Mouse (Mus musculus): ENCODE results near the gene Olfr373. TPM values are rescaled to one million over a fixed set of nuclear protein-coding genes. Genes with fewer than 3 reads are reported as not detected.
"Not testable (repeated sequence)": the region's sequence is repeated elsewhere in the genome, so short reads cannot be mapped to it uniquely, and the experiment has no call there.

Olfr373 gene
- polyA plus RNA-seq (2014; fragmentation: Nextera tagmentation; extraction: Ambion mirVana) = not detected in 2 replicates

- H3K9ac ChIP-seq (ENCODE audit: low read depth, low read length); ATAC-seq (replicated peaks; ENCODE audit: insufficient number of reproducible peaks, low FRiP score, low TSS enrichment); H3K27me3 ChIP-seq (ENCODE audit: control insufficient read depth, insufficient read depth, low read length); H3K4me3 ChIP-seq (ENCODE audit: low read depth, low read length); H3K27ac ChIP-seq (ENCODE audit: low read depth, low read length); H3K36me3 ChIP-seq (ENCODE audit: control insufficient read depth, insufficient read depth, low read length); H3K4me2 ChIP-seq; H3K4me1 ChIP-seq (ENCODE audit: control insufficient read depth, insufficient read depth, low read length); H3K9me3 ChIP-seq (replicated peaks; ENCODE audit: control insufficient read depth, low read length): not testable (repeated sequence)
Measured at GRCm38 (mm10) chr8:72082877-72083276, at the start of gene Olfr373. Gene Olfr373, plus strand, starts transcription at chr8:72083177.

DNA sequence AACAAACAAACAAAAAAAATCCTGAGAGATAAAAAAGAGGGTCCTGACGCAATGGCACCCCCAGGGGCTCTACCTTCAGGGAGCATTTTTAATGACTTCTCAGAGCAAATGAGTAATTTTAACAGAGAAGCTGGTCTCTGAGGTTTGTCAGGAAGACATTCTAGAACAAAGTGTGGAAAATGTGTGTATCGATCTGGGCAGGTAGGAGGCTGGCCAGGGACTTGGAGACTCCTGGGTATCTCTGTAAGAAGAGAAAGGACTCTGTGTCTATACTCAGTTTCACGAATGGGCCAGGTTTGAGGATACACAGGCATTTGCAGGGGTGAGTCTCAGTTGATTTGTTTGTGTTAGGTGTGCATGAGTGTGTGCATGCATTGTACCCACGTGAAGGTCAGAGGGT, 42.1 kb upstream of the Olfr373 start, which contains the start of gene Olfr372:
TSS of gene Olfr372 (plus strand) at position 301 of the 400 bp plus-strand sequence.
- WGBS (ENCODE audit: insufficient replicate concordance) = 56% methylated on average over 4 of the region's 4 CpGs
- ATAC-seq (replicated peaks; ENCODE audit: insufficient number of reproducible peaks, low FRiP score, low TSS enrichment); H3K4me2 ChIP-seq; H3K9ac ChIP-seq (ENCODE audit: low read depth, low read length); H3K4me3 ChIP-seq (ENCODE audit: low read depth, low read length); H3K27me3 ChIP-seq (ENCODE audit: control insufficient read depth, insufficient read depth, low read length); H3K27ac ChIP-seq (ENCODE audit: low read depth, low read length); H3K36me3 ChIP-seq (ENCODE audit: control insufficient read depth, insufficient read depth, low read length); H3K9me3 ChIP-seq (replicated peaks; ENCODE audit: control insufficient read depth, low read length); H3K4me1 ChIP-seq (ENCODE audit: control insufficient read depth, insufficient read depth, low read length): not testable (repeated sequence)

GRCm38 (mm10) chr8:72042493-72042892, 40.5 kb upstream of the Olfr373 start:
- Histone ChIP-seq H3K27me3 (ENCODE audit: control insufficient read depth, insufficient read depth, low read length) (no peaks in the 10 kb centered on the region), H3K4me1 (ENCODE audit: control insufficient read depth, insufficient read depth, low read length) (no peaks in the 10 kb centered on the region), H3K4me3 (ENCODE audit: low read depth, low read length) (no peak overlapping the region), H3K9me3 (replicated peaks; ENCODE audit: control insufficient read depth, low read length) (no peaks in the 10 kb centered on the region), H3K9ac (ENCODE audit: low read depth, low read length) (no peak overlapping the region), H3K4me2 (no peak overlapping the region), H3K27ac (ENCODE audit: low read depth, low read length) (no peak overlapping the region), H3K36me3 (ENCODE audit: control insufficient read depth, insufficient read depth, low read length) (no peaks in the 10 kb centered on the region)
- WGBS (ENCODE audit: insufficient replicate concordance) = 55% methylated on average over 1 of the region's 1 CpGs
- ATAC-seq (replicated peaks; ENCODE audit: insufficient number of reproducible peaks, low FRiP score, low TSS enrichment) = no peak

DNA sequence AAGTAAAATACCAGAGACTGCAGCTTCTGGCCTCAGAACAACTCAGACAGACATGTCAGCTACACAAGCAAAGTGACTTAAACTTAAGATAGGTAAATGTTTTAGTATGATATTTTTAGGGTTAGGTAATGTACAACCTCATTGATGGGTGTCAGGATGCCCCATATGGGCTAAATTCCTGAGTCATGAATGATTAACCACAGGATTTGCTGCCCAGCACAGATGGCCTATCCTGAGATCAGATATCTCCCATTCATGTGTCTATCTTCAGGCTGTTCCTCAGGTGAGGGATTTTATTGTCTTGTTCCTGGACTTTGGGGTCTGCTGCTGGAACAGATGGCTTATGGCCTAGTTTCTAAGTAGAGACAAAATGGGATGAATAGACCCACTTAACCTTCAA, 28.3 kb upstream of the Olfr373 start:
- H3K27me3 ChIP-seq (ENCODE audit: control insufficient read depth, insufficient read depth, low read length); H3K4me2 ChIP-seq; ATAC-seq (replicated peaks; ENCODE audit: insufficient number of reproducible peaks, low FRiP score, low TSS enrichment); H3K27ac ChIP-seq (ENCODE audit: low read depth, low read length); H3K9ac ChIP-seq (ENCODE audit: low read depth, low read length); H3K9me3 ChIP-seq (replicated peaks; ENCODE audit: control insufficient read depth, low read length); H3K4me3 ChIP-seq (ENCODE audit: low read depth, low read length); H3K4me1 ChIP-seq (ENCODE audit: control insufficient read depth, insufficient read depth, low read length); H3K36me3 ChIP-seq (ENCODE audit: control insufficient read depth, insufficient read depth, low read length): not testable (repeated sequence)

DNA sequence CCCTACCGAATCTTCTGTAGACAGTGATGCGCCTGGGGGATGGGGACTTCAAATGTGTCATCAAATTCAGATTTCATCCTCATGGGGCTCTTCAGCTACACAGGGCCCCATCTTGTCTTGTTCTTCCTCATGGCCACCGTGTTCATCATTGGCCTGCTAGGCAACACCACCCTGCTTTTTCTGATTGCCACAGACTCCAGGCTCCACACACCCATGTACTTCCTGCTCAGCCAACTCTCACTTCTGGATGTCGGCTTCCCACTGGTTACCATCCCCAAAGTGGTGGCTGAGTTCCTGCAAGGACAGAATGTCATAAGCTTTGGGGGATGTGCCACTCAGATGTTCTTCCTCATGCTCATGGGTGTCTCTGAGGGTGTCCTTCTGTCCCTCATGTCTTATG, 25.3 kb upstream of the Olfr373 start:
- H3K27me3 ChIP-seq (ENCODE audit: control insufficient read depth, insufficient read depth, low read length); H3K36me3 ChIP-seq (ENCODE audit: control insufficient read depth, insufficient read depth, low read length); H3K4me1 ChIP-seq (ENCODE audit: control insufficient read depth, insufficient read depth, low read length); H3K4me2 ChIP-seq; H3K9me3 ChIP-seq (replicated peaks; ENCODE audit: control insufficient read depth, low read length); H3K9ac ChIP-seq (ENCODE audit: low read depth, low read length); H3K4me3 ChIP-seq (ENCODE audit: low read depth, low read length); H3K27ac ChIP-seq (ENCODE audit: low read depth, low read length); ATAC-seq (replicated peaks; ENCODE audit: insufficient number of reproducible peaks, low FRiP score, low TSS enrichment): not testable (repeated sequence)
- WGBS (ENCODE audit: insufficient replicate concordance) = 86% methylated on average over 3 of the region's 4 CpGs

DNA sequence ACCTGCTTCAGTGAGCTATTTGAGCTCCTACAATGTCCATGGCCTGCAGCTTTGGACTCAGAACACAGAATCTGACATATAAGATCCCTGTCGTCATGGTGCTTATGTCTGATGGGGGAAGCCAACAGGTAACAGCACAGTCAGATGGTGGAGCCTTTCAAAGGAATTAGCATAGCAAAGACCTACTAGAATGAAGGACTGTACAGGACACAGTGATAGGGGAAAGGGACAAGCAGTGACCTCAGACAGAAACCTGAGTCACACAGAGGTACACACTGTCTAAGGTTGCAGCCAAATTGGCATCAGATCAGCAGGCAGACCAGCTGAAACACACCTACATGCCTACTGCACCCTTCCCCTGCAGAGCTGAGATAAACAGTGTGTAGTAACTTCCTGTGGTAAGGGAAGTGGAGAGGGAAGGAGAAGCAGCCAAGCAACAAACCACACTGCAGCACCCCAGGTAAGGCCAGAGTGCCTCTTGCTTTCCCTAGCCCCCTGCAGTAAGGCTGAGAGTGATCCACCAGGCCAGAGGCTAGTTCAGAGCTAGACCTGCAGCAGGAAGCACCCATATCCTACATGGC, 16.1 kb upstream of the Olfr373 start:
- H3K27me3 ChIP-seq (ENCODE audit: control insufficient read depth, insufficient read depth, low read length); H3K4me2 ChIP-seq; H3K4me3 ChIP-seq (ENCODE audit: low read depth, low read length); H3K36me3 ChIP-seq (ENCODE audit: control insufficient read depth, insufficient read depth, low read length); ATAC-seq (replicated peaks; ENCODE audit: insufficient number of reproducible peaks, low FRiP score, low TSS enrichment); H3K9ac ChIP-seq (ENCODE audit: low read depth, low read length); H3K4me1 ChIP-seq (ENCODE audit: control insufficient read depth, insufficient read depth, low read length); H3K27ac ChIP-seq (ENCODE audit: low read depth, low read length); H3K9me3 ChIP-seq (replicated peaks; ENCODE audit: control insufficient read depth, low read length): not testable (repeated sequence)
- 80% methylated on average over 1 of the region's 1 CpGs for WGBS (ENCODE audit: insufficient replicate concordance)

- no peaks in the 10 kb centered on the region for H3K27me3 ChIP-seq (ENCODE audit: control insufficient read depth, insufficient read depth, low read length)
- no peaks in the 10 kb centered on the region for H3K9me3 ChIP-seq (replicated peaks; ENCODE audit: control insufficient read depth, low read length)
- no peak overlapping the region for H3K4me2 ChIP-seq
- H3K4me3 ChIP-seq (ENCODE audit: low read depth, low read length) = no peak overlapping the region
- H3K9ac ChIP-seq (ENCODE audit: low read depth, low read length) = no peak overlapping the region
- H3K36me3 ChIP-seq (ENCODE audit: control insufficient read depth, insufficient read depth, low read length) = no peaks in the 10 kb centered on the region
- no peak for ATAC-seq (replicated peaks; ENCODE audit: insufficient number of reproducible peaks, low FRiP score, low TSS enrichment)
- no peaks in the 10 kb centered on the region for H3K4me1 ChIP-seq (ENCODE audit: control insufficient read depth, insufficient read depth, low read length)
- 68% methylated on average over 5 of the region's 5 CpGs for WGBS (ENCODE audit: insufficient replicate concordance)
- no peak overlapping the region for H3K27ac ChIP-seq (ENCODE audit: low read depth, low read length)
Measured at GRCm38 (mm10) chr8:72084744-72085143, 1.8 kb downstream of the Olfr373 start.

DNA sequence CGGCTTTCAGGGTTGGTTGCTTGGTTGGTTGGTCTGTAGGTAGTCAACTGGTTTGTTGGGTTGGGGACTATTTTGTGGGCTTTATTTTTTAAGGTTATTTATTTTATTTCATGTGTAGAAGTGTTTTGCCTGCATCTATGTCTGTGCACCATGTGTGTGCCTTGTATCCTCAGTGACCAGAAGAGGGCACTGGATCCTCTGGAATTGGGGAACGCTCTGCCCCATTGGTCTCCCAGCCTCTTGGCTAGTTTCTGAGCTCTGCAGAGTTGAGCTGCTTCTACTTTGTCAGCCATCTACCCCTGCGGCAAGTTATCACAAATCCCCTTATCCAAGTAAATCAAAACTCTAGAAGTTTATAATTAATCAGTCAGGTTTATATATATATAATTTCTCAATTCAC, 4.6 kb downstream of the Olfr373 start:
- not testable (repeated sequence) for H3K4me2 ChIP-seq; H3K9me3 ChIP-seq (replicated peaks; ENCODE audit: control insufficient read depth, low read length); ATAC-seq (replicated peaks; ENCODE audit: insufficient number of reproducible peaks, low FRiP score, low TSS enrichment); H3K4me1 ChIP-seq (ENCODE audit: control insufficient read depth, insufficient read depth, low read length); H3K4me3 ChIP-seq (ENCODE audit: low read depth, low read length); H3K27me3 ChIP-seq (ENCODE audit: control insufficient read depth, insufficient read depth, low read length); H3K9ac ChIP-seq (ENCODE audit: low read depth, low read length); H3K36me3 ChIP-seq (ENCODE audit: control insufficient read depth, insufficient read depth, low read length); H3K27ac ChIP-seq (ENCODE audit: low read depth, low read length)
- WGBS (ENCODE audit: insufficient replicate concordance) = 80% methylated on average over 3 of the region's 3 CpGs

DNA sequence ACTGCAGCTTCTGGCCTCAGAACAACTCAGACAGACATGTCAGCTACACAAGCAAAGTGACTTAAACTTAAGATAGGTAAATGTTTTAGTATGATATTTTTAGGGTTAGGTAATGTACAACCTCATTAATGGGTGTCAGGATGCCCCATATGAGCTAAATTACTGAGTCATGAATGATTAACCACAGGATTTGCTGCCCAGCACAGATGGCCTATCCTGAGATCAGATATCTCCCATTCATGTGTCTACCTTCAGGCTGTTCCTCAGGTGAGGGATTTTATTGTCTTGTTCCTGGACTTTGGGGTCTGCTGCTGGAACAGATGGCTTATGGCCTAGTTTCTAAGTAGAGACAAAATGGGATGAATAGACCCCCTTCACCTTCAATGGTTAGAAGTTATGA, 13.7 kb downstream of the Olfr373 start:
- H3K36me3 ChIP-seq (ENCODE audit: control insufficient read depth, insufficient read depth, low read length); H3K9ac ChIP-seq (ENCODE audit: low read depth, low read length); H3K4me3 ChIP-seq (ENCODE audit: low read depth, low read length); H3K27me3 ChIP-seq (ENCODE audit: control insufficient read depth, insufficient read depth, low read length); H3K9me3 ChIP-seq (replicated peaks; ENCODE audit: control insufficient read depth, low read length); H3K4me1 ChIP-seq (ENCODE audit: control insufficient read depth, insufficient read depth, low read length); H3K27ac ChIP-seq (ENCODE audit: low read depth, low read length); H3K4me2 ChIP-seq; ATAC-seq (replicated peaks; ENCODE audit: insufficient number of reproducible peaks, low FRiP score, low TSS enrichment): not testable (repeated sequence)
